In genomic region chr11:6587249-6587940, GRCm38 (mm10) we compare ENCODE assay signal across 13 mouse cellular contexts. TPM values are rescaled to one million over a fixed set of nuclear protein-coding genes. Genes with fewer than 3 reads are reported as not detected.
A peak's percentile ranks its signal among the peaks of the same experiment; 100 is the strongest.
DNase-seq lines count a peak whose midpoint lies in the region; ATAC-seq and TF ChIP-seq lines count a peak whose summit lies in the region.
"Had no signal": no experiment of that assay in that cellular context is flagged by ENCODE, and none has a peak within 500 bp of the region (broad histone marks: within the 10 kb centered on the region; RNA-seq: fewer than 3 reads in every experiment).

No protein-coding gene starts in this region.

- no peaks in the 10 kb centered on the region for H3K9me3 ChIP-seq in liver, postnatal 0 days (ENCODE audit: low read length)
- H3K9me3 ChIP-seq: heart, embryonic 10.5 days had no signal

- H3K27me3 ChIP-seq in Patski, result no peaks in the 10 kb centered on the region
- no peaks in the 10 kb centered on the region for H3K27me3 ChIP-seq in liver, postnatal 0 days (ENCODE audit: insufficient read depth, low read length)

- H3K4me1 ChIP-seq in liver, postnatal 0 days (ENCODE audit: insufficient read depth), result peaks cover 36% of the 10 kb centered on the region

- WGBS in liver, postnatal 0 days (ENCODE audit: insufficient replicate concordance), result 89% methylated on average over 7 of the region's 7 CpGs

- peaks cover 73% of the 10 kb centered on the region for H3K36me3 ChIP-seq in liver, postnatal 0 days (replicated peaks; ENCODE audit: insufficient read depth, low read length)

- peak; percentile 92 for ATAC-seq in Patski
- ATAC-seq in liver, postnatal 0 days, result no peak
- ATAC-seq: inflammation-experienced regulatory T-cells, adult 6 months had no signal

- CTCF ChIA-PET in Patski (lab: Charles Lee), result interaction anchor here (0.9 to 1.1 kb wide), 2 partner anchors 13 to 151 kb away, joined by 3 to 4 read pairs; no protein-coding TSS in a partner anchor

- POLR2A ChIA-PET in Patski (lab: Charles Lee), result interaction anchor here (1.2 kb wide), 1 partner anchor 29 kb away, joined by 3 read pairs; no protein-coding TSS in a partner anchor

- DNase-seq in left cerebral cortex, postnatal 4 days, result peak; percentile 41
- no peak for DNase-seq in left cerebral cortex, adult 18-20 months (ENCODE audit: low spot score in 2 of 2)
- no peak for DNase-seq in Patski (ENCODE audit: low read depth, low spot score)
- peak; percentile 90 for DNase-seq in cerebellum, adult 9-11 months
- no peak for DNase-seq in liver, postnatal 0 days
- DNase-seq in heart, postnatal 4 days, result no peak
- no peak for DNase-seq in left cerebral cortex, postnatal 10 days (ENCODE audit: extremely low spot score in 1 of 2, low spot score in 2 of 2)
- DNase-seq: thymus, postnatal 25 days had no signal

- no peak overlapping the region for H3K4me3 ChIP-seq in liver, postnatal 0 days (ENCODE audit: low read depth, low read length)
- H3K4me3 ChIP-seq: heart, embryonic 10.5 days had no signal

- intact Hi-C loops in left cerebral cortex, postnatal 4 days (cut with DNase I), result no loop called here
- intact Hi-C loops in left cerebral cortex, postnatal 10 days (cut with DNase I), result loop anchor here (10.0 kb wide), 1 partner anchor 123 kb away; no protein-coding TSS in a partner anchor

- no peak for TF ChIP-seq CTCF in Patski (IDR thresholded peaks at IDR 0.05)
- TF ChIP-seq CTCF in liver, postnatal 0 days (IDR thresholded peaks at IDR 0.05; ENCODE audit: low read depth), result no peak

- TF ChIP-seq EP300 in liver, postnatal 0 days (IDR thresholded peaks at IDR 0.05; ENCODE audit: low read depth), result no peak

- no peak overlapping the region for H3K9ac ChIP-seq in liver, postnatal 0 days (replicated peaks)

- peak overlapping the region; percentile 67 for H3K27ac ChIP-seq in liver, postnatal 0 days (ENCODE audit: low read depth)
- H3K27ac ChIP-seq: heart, embryonic 10.5 days had no signal

- in situ Hi-C loops in Patski (cut with MboI; ENCODE audit: low pct_unique_long_range_greater_than_20kb), result no loop called here

- peak overlapping the region; percentile 29 for H3K4me2 ChIP-seq in liver, postnatal 0 days (ENCODE audit: low read depth, low read length)

RNA-seq across cellular contexts. Expression of gene Nacad, which starts 18.5 kb away (rescaled TPM):
- 10 to 100 TPM; 94.4 to 99.0 TPM for total RNA-seq in left cerebral cortex, postnatal 4 days (2021)
- 10 to 100 TPM; 42.6 to 55.9 TPM for total RNA-seq in left cerebral cortex, adult 18-20 months (2021)
- 20.0 TPM for polyA plus RNA-seq in Patski (2021)
- polyA plus RNA-seq in liver, postnatal 0 days (2015; fragmentation: Nextera tagmentation; extraction: Ambion mirVana), result 1.5 and 1.6 TPM in 2 replicates
- 1 to 10 TPM; 1.7 to 2.5 TPM for total RNA-seq in heart, postnatal 4 days (2021)
- 10 to 100 TPM; 78.1 to 82.5 TPM for total RNA-seq in left cerebral cortex, postnatal 10 days (2021)
- total RNA-seq: common myeloid progenitor, adult 5-6 weeks had no signal
- polyA plus RNA-seq: inflammation-experienced regulatory T-cells, adult 6 months had no signal

RNA-seq across cellular contexts. Expression of gene Tbrg4, which starts 38.5 kb away (rescaled TPM):
- total RNA-seq in left cerebral cortex, postnatal 4 days (2021), result 10 to 100 TPM; 50.5 to 52.2 TPM
- 10 to 100 TPM; 49.3 to 50.4 TPM for total RNA-seq in left cerebral cortex, adult 18-20 months (2021)
- 64.3 TPM for polyA plus RNA-seq in Patski (2021)
- 19.6 and 23.5 TPM in 2 replicates for polyA plus RNA-seq in liver, postnatal 0 days (2015; fragmentation: Nextera tagmentation; extraction: Ambion mirVana)
- 100 to 1,000 TPM; 105 to 108 TPM for total RNA-seq in heart, postnatal 4 days (2021)
- total RNA-seq in left cerebral cortex, postnatal 10 days (2021), result 10 to 100 TPM; 48.5 to 55.3 TPM

RNA-seq across cellular contexts. Expression of gene Ccm2, which starts 40.7 kb away (rescaled TPM):
- 10 to 100 TPM; 55.6 to 58.9 TPM for total RNA-seq in left cerebral cortex, postnatal 4 days (2021)
- 10 to 100 TPM; 63.5 to 67.0 TPM for total RNA-seq in left cerebral cortex, adult 18-20 months (2021)
- 60.9 TPM for polyA plus RNA-seq in Patski (2021)
- 33.9 and 34.9 TPM in 2 replicates for polyA plus RNA-seq in liver, postnatal 0 days (2015; fragmentation: Nextera tagmentation; extraction: Ambion mirVana)
- 10 to 100 TPM; 31.8 to 34.1 TPM for total RNA-seq in heart, postnatal 4 days (2021)
- 10 to 100 TPM; 57.7 to 60.9 TPM for total RNA-seq in left cerebral cortex, postnatal 10 days (2021)

RNA-seq across cellular contexts. Expression of gene Wap, which starts 51.0 kb away (rescaled TPM):
- total RNA-seq in left cerebral cortex, postnatal 4 days (2021), result not detected
- not detected for total RNA-seq in left cerebral cortex, adult 18-20 months (2021)
- not detected for polyA plus RNA-seq in Patski (2021)
- polyA plus RNA-seq in liver, postnatal 0 days (2015; fragmentation: Nextera tagmentation; extraction: Ambion mirVana), result not detected in 2 replicates
- not detected for total RNA-seq in heart, postnatal 4 days (2021)
- not detected for total RNA-seq in left cerebral cortex, postnatal 10 days (2021)
- total RNA-seq: common myeloid progenitor, adult 5-6 weeks; layer of hippocampus, postnatal 10 days had no signal
- polyA plus RNA-seq: heart, embryonic 10.5 days; inflammation-experienced regulatory T-cells, adult 6 months; limb, embryonic 14.5 days had no signal

Comparison
In these comparisons a context has a peak if more than half of its experiments do, and no peak if none do; other contexts are left out.
1. DNase-seq: peak in left cerebral cortex, postnatal 4 days (single experiment) and cerebellum, adult 9-11 months (single experiment); none in left cerebral cortex, adult 18-20 months (0 of 2), Patski (single experiment), liver, postnatal 0 days (single experiment), heart, postnatal 4 days (single experiment) and left cerebral cortex, postnatal 10 days (0 of 2).
2. RNA of gene Nacad, which starts 18.5 kb away (total RNA-seq): 94.4 to 99.0 TPM in left cerebral cortex, postnatal 4 days, 78.1 to 82.5 TPM in left cerebral cortex, postnatal 10 days and 42.6 to 55.9 TPM in left cerebral cortex, adult 18-20 months; 1.7 to 2.5 TPM in heart, postnatal 4 days; every median in the first group is over 10 times any median in the second.